Mouse (Mus musculus) embryonic facial prominence, embryonic 11.5 days (tissue): ENCODE results near the gene Rptor. TPM values are rescaled to one million over a fixed set of nuclear protein-coding genes. Genes with fewer than 3 reads are reported as not detected.

Source experiments
- ATAC-seq: fragments of 200-750 bp; cut with Nextera tagmentation; replicated peaks from 2 replicates; pipeline ENCODE4 v1.8.0; 2017; ENCODE audit warnings: low read depth; ENCODE audit not compliant: insufficient number of reproducible peaks, low FRiP score, low TSS enrichment
- DNase-seq: peaks from one replicate; pipeline ENCODE4 v3.0.0-alpha.2; 2015; ENCODE audit warnings: low spot score
- H3K27ac ChIP-seq: fragments of 300-500 bp; sonication (generic); replicated peaks from 2 replicates; pipeline ENCODE4 v1.5.1; 2014; ENCODE audit warnings: mild to moderate bottlenecking, low read depth, low read length, control low read depth
- H3K27me3 ChIP-seq: fragments of 300-500 bp; sonication (generic); 2 replicates; pipeline ENCODE4 v1.6.1; 2014; ENCODE audit warnings: mild to moderate bottlenecking, low read length, moderate library complexity, mixed read lengths; ENCODE audit not compliant: control insufficient read depth, insufficient read depth
- H3K36me3 ChIP-seq: fragments of 300-500 bp; sonication (generic); replicated peaks from 2 replicates; pipeline ENCODE4 v1.6.1; 2014; ENCODE audit warnings: low read depth, mild to moderate bottlenecking, low read length, moderate library complexity, mixed read lengths; ENCODE audit not compliant: control insufficient read depth, insufficient read depth
- H3K4me1 ChIP-seq: fragments of 300-500 bp; sonication (generic); 2 replicates; pipeline ENCODE4 v1.6.1; 2014; ENCODE audit warnings: low read length, mixed read lengths; ENCODE audit not compliant: control insufficient read depth, insufficient read depth
- H3K4me2 ChIP-seq: fragments of 300-500 bp; sonication (generic); 2 replicates; pipeline ENCODE4 v1.6.1; 2014; ENCODE audit warnings: low read depth, mild to moderate bottlenecking, control low read depth, low read length, moderate library complexity
- H3K4me3 ChIP-seq: fragments of 300-500 bp; sonication (generic); 2 replicates; pipeline ENCODE4 v1.5.1; 2014; ENCODE audit warnings: low read depth, low read length, control low read depth
- H3K9ac ChIP-seq: fragments of 300-500 bp; sonication (generic); replicated peaks from 2 replicates; pipeline ENCODE4 v1.6.1; 2014; ENCODE audit warnings: mild to moderate bottlenecking, control low read depth, low read length
- H3K9me3 ChIP-seq: fragments of 300-500 bp; sonication (generic); replicated peaks from 2 replicates; pipeline ENCODE4 v1.6.1; 2016; ENCODE audit warnings: mild to moderate bottlenecking, low read length, inconsistent platforms, mixed read lengths; ENCODE audit not compliant: control insufficient read depth
- WGBS: fragments of 180-500 bp; shearing (Covaris S2); extraction: QIAGEN DNeasy Blood & Tissue Kit; methylation state at CpG from one replicate; pipeline ENCODE4 v1.1.7; 2014; 5-methylcytosine and 5-hydroxymethylcytosine counted together
- polyA plus RNA-seq: library from polyadenylated mRNA; unstranded; fragments of >200 nt; fragmentation: Nextera tagmentation; extraction: Ambion mirVana; gene quantifications from 2 replicates; pipeline ENCODE4 v1.2.1, GENCODE M21; 2014

Rptor gene
- polyA plus RNA-seq, 1 experiment from 2014 or later = 10.1 TPM

GRCm38 (mm10) chr11:119947897-119948296, 345.2 kb downstream of the Rptor start:
- H3K4me3 ChIP-seq = no peak overlapping the region
- DNase-seq (no peak), ATAC-seq (no peak)
- no peaks in the 10 kb centered on the region for H3K36me3 ChIP-seq
- H3K4me2 ChIP-seq = no peak overlapping the region
- H3K9ac ChIP-seq = no peak overlapping the region
- H3K4me1 ChIP-seq = no peaks in the 10 kb centered on the region
- H3K27ac ChIP-seq = no peak overlapping the region
- 34% methylated on average over 2 of the region's 2 CpGs for WGBS
- no peaks in the 10 kb centered on the region for H3K27me3 ChIP-seq
- no peaks in the 10 kb centered on the region for H3K9me3 ChIP-seq

GRCm38 (mm10) chr11:119948305-119948704, 345.6 kb downstream of the Rptor start:
- Histone ChIP-seq H3K36me3 (no peaks in the 10 kb centered on the region), H3K4me2 (no peak overlapping the region), H3K4me1 (no peaks in the 10 kb centered on the region), H3K9me3 (no peaks in the 10 kb centered on the region), H3K9ac (no peak overlapping the region), H3K27ac (no peak overlapping the region), H3K27me3 (no peaks in the 10 kb centered on the region), H3K4me3 (no peak overlapping the region)
- no peak for DNase-seq
- ATAC-seq = no peak
- 53% methylated on average over 4 of the region's 4 CpGs for WGBS

- Histone ChIP-seq H3K36me3 (no peaks in the 10 kb centered on the region), H3K9ac (no peak overlapping the region), H3K4me2 (no peak overlapping the region), H3K4me1 (no peaks in the 10 kb centered on the region), H3K9me3 (no peaks in the 10 kb centered on the region), H3K27ac (no peak overlapping the region), H3K4me3 (no peak overlapping the region), H3K27me3 (no peaks in the 10 kb centered on the region)
- WGBS = 96% methylated on average over 2 of the region's 2 CpGs
- ATAC-seq = no peak
- DNase-seq = no peak
Observed at GRCm38 (mm10) chr11:119948803-119949202, 346.1 kb downstream of the Rptor start.

Other genes with a start within 250 kb of the Rptor start
- 4.5 and 6.2 TPM in 2 replicates for gene Sgsh, start 247.4 kb upstream of the Rptor start, polyA plus RNA-seq
- gene Slc26a11, start 247.3 kb upstream of the Rptor start, polyA plus RNA-seq = 5.5 and 7.1 TPM in 2 replicates
- gene Rnf213, start 209.8 kb upstream of the Rptor start, polyA plus RNA-seq = 1.7 and 1.8 TPM in 2 replicates
- gene Endov, start 111.6 kb upstream of the Rptor start, polyA plus RNA-seq = 12.4 and 12.7 TPM in 2 replicates
- 1.8 and 2.2 TPM in 2 replicates for gene Nptx1, start 55.2 kb upstream of the Rptor start, polyA plus RNA-seq